Comparison of ENCODE assay signal across 8 mouse cellular contexts in genomic region chr4:117496482-117497165, GRCm38 (mm10). TPM values are rescaled to one million over a fixed set of nuclear protein-coding genes. Genes with fewer than 3 reads are reported as not detected.
DNase-seq lines count a peak whose midpoint lies in the region; ATAC-seq and TF ChIP-seq lines count a peak whose summit lies in the region.

Rnf220 (minus strand) TSS chr4:117497052.

- no peaks in the 10 kb centered on the region for H3K36me3 ChIP-seq in intestine, embryonic 15.5 days
- H3K36me3 ChIP-seq in midbrain, embryonic 11.5 days (ENCODE audit: control insufficient read depth, insufficient read depth, low read length), result no peaks in the 10 kb centered on the region
- no peaks in the 10 kb centered on the region for H3K36me3 ChIP-seq in stomach, postnatal 0 days (ENCODE audit: control insufficient read depth, insufficient read depth, low read length)

- 0 out of 2 replicates have a peak, but pooled peaks have one; percentile 20 for TF ChIP-seq CTCF in stomach, postnatal 0 days (IDR thresholded peaks at IDR 0.05; ENCODE audit: low read depth)

- peak within 1 kb of the TSS; percentile 43 for H3K4me3 ChIP-seq in intestine, embryonic 15.5 days (replicated peaks)
- peak within 1 kb of the TSS; percentile 60 for H3K4me3 ChIP-seq in midbrain, embryonic 11.5 days (ENCODE audit: low read depth, low read length)
- H3K4me3 ChIP-seq in stomach, postnatal 0 days (ENCODE audit: low read depth, low read length), result peak within 1 kb of the TSS; percentile 42

- intact Hi-C loops in left cerebral cortex, postnatal 14 days (cut with DNase I), result loop anchor here (10.0 kb wide), 1 partner anchor 172 kb away; no protein-coding TSS in a partner anchor

- no peak for TF ChIP-seq EP300 in stomach, postnatal 0 days (optimal IDR thresholded peaks at IDR 0.05)

- WGBS in intestine, embryonic 15.5 days, result under 1% methylated on average over 42 of the region's 42 CpGs
- WGBS in midbrain, embryonic 11.5 days, result under 1% methylated on average over 42 of the region's 42 CpGs
- under 1% methylated on average over 42 of the region's 42 CpGs for WGBS in stomach, postnatal 0 days

- H3K9ac ChIP-seq in intestine, embryonic 15.5 days, result peak within 1 kb of the TSS; percentile 45
- H3K9ac ChIP-seq in midbrain, embryonic 11.5 days (ENCODE audit: low read length), result peak within 1 kb of the TSS; percentile 83
- H3K9ac ChIP-seq in stomach, postnatal 0 days (ENCODE audit: low read length), result peak within 1 kb of the TSS; percentile 38

- peak within 1 kb of the TSS; percentile 90 for H3K4me2 ChIP-seq in intestine, embryonic 15.5 days (replicated peaks)
- peak within 1 kb of the TSS; percentile 78 for H3K4me2 ChIP-seq in midbrain, embryonic 11.5 days
- H3K4me2 ChIP-seq in stomach, postnatal 0 days (replicated peaks; ENCODE audit: low read depth), result peak within 1 kb of the TSS; percentile 64

- no peaks in the 10 kb centered on the region for H3K9me3 ChIP-seq in intestine, embryonic 15.5 days
- no peaks in the 10 kb centered on the region for H3K9me3 ChIP-seq in midbrain, embryonic 11.5 days (ENCODE audit: control insufficient read depth, low read length)
- H3K9me3 ChIP-seq in stomach, postnatal 0 days (ENCODE audit: control insufficient read depth, low read length), result no peaks in the 10 kb centered on the region

- peaks cover 32% of the 10 kb centered on the region for H3K4me1 ChIP-seq in intestine, embryonic 15.5 days (replicated peaks)
- peaks cover 16% of the 10 kb centered on the region for H3K4me1 ChIP-seq in midbrain, embryonic 11.5 days (ENCODE audit: control insufficient read depth, insufficient read depth, low read length)
- no peaks in the 10 kb centered on the region for H3K4me1 ChIP-seq in stomach, postnatal 0 days (replicated peaks; ENCODE audit: control insufficient read depth, insufficient read depth)

- H3K27ac ChIP-seq in intestine, embryonic 15.5 days, result 0 out of 2 replicates have a peak within 1 kb of the TSS, but pooled peaks have one; percentile 1
- H3K27ac ChIP-seq in midbrain, embryonic 11.5 days (ENCODE audit: low read depth, low read length), result peak within 1 kb of the TSS; percentile 86
- H3K27ac ChIP-seq in stomach, postnatal 0 days (replicated peaks), result 0 out of 2 replicates have a peak within 1 kb of the TSS, but pooled peaks have one; percentile 9

- ATAC-seq in intestine, embryonic 15.5 days, result peak; percentile 67
- ATAC-seq in midbrain, embryonic 11.5 days (ENCODE audit: low FRiP score), result peak; percentile 94
- ATAC-seq in stomach, postnatal 0 days (ENCODE audit: low FRiP score, low TSS enrichment), result peak; percentile 64; the same call in 1 of the 2 replicates

- H3K27me3 ChIP-seq in intestine, embryonic 15.5 days (replicated peaks), result peaks cover 54% of the 10 kb centered on the region
- peaks cover 32% of the 10 kb centered on the region for H3K27me3 ChIP-seq in midbrain, embryonic 11.5 days (ENCODE audit: control insufficient read depth, insufficient read depth, low read length)
- H3K27me3 ChIP-seq in stomach, postnatal 0 days (ENCODE audit: control insufficient read depth, insufficient read depth, low read length), result peaks cover 24% of the 10 kb centered on the region

- peak; percentile 25 for DNase-seq in ovary, postnatal 36 days (ENCODE audit: low spot score)
- DNase-seq in ovary, postnatal 10 days (ENCODE audit: low spot score), result no peak
- DNase-seq in embryo, embryonic 10 days (ENCODE audit: low spot score), result peak; percentile 96
- no peak for DNase-seq in gonadal fat pad, adult 2 months (ENCODE audit: low read depth)
- peak; percentile 44 to 76 for DNase-seq in left cerebral cortex, postnatal 14 days (ENCODE audit: low spot score in 2 of 2)
- peak; percentile 98 for DNase-seq in midbrain, embryonic 11.5 days (ENCODE audit: low spot score, missing footprints)
- DNase-seq in stomach, postnatal 0 days (ENCODE audit: low spot score), result peak; percentile 37

RNA-seq across cellular contexts. Expression of gene Rnf220, which starts in this region (rescaled TPM):
- polyA plus RNA-seq in gonadal fat pad, adult 2 months (2012; rRNA removed), result 79.0 and 82.5 TPM in 2 replicates
- 60.0 and 63.9 TPM in 2 replicates for polyA plus RNA-seq in intestine, embryonic 15.5 days (2015; fragmentation: Nextera tagmentation; extraction: Ambion mirVana)
- total RNA-seq in left cerebral cortex, postnatal 14 days (2021), result 100 to 1,000 TPM; 138 to 151 TPM
- 54.6 and 63.3 TPM in 2 replicates for polyA plus RNA-seq in midbrain, embryonic 11.5 days (2014; fragmentation: Nextera tagmentation; extraction: Ambion mirVana)
- polyA plus RNA-seq in stomach, postnatal 0 days (2015; fragmentation: Nextera tagmentation; extraction: Ambion mirVana), result 32.9 and 33.0 TPM in 2 replicates

Comparison
In these comparisons a context has a peak if more than half of its experiments do, and no peak if none do; other contexts are left out.
1. DNase-seq: peak in ovary, postnatal 36 days (single experiment), embryo, embryonic 10 days (single experiment), left cerebral cortex, postnatal 14 days (2 of 2), midbrain, embryonic 11.5 days (single experiment) and stomach, postnatal 0 days (single experiment); none in ovary, postnatal 10 days (single experiment) and gonadal fat pad, adult 2 months (single experiment).
2. H3K27ac ChIP-seq: peak in every context shown above with its lines; median percentile 86 in midbrain, embryonic 11.5 days; 9 in stomach, postnatal 0 days; 1 in intestine, embryonic 15.5 days.
3. Peak in every context shown above with its lines, with median percentiles within 50 percentile points of each other: ATAC-seq, H3K4me2 ChIP-seq, H3K4me3 ChIP-seq and H3K9ac ChIP-seq.